Mouse (Mus musculus) urinary bladder, postnatal 14 days (tissue): ENCODE results near the gene Tm9sf3.
A peak's percentile ranks its signal among the peaks of the same experiment; 100 is the strongest.
"Not testable (repeated sequence)": the region's sequence is repeated elsewhere in the genome, so short reads cannot be mapped to it uniquely, and the experiment has no call there.

ENCODE experiments used
- DNase-seq: peaks from one replicate; pipeline ENCODE4 v3.0.0; 2021; ENCODE audit warnings: low spot score

The Tm9sf3 gene

DNA sequence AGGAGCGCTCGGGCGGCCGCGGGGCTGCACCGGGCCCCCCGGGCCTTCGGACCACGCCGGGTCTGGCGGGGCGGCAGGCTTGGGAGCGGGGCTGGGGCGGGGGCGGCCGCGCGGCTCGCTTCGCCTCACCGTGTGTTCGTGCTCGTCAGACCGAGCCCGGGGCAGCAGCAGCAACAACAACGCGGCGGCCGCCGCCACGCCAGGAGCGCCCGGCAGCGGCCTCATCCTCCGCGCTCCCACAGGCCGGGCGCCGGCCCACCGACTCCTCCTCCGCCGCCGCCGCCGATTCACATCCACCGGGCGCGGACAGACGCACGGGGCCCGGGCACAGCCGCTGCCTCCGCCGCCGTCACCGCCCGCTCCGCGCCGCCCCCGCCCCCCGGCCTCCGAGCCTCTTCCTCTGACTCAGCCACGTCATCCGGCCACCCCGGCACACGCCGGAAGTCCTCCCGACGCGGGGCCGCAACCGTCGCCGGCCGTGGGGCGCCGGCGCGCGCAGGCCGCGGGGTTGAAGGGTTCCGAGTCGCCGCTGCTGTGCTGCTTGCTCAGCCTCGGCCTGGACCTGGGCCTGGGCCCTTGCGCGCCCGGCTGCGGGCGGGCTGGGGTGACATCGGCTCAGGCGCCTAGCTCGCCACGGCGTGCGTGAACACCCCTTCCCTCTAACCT is at the start of gene Tm9sf3:
Tm9sf3 (minus strand) TSS at position 368 of the 666 bp plus-strand sequence.
- peak; percentile 88 for DNase-seq

DNA sequence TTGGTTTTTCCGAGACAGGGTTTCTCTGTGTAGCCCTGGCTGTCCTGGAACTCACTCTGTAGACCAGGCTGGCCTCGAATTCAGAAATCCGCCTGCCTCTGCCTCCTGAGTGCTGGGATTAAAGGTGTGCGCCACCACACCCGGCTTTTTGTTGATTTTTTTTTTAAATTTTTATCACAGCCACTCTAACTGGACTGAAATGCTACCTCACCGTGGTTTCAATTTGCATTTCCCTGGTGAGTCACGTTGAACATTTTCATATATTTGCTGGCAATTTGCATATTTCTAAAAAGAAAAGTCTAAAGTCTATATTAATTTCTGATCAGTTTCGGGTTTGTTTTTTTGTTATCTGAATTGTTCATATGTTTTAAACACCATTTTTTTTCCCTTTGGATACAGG is 48.8 kb upstream of the Tm9sf3 start:
- not testable (repeated sequence) for DNase-seq

DNA sequence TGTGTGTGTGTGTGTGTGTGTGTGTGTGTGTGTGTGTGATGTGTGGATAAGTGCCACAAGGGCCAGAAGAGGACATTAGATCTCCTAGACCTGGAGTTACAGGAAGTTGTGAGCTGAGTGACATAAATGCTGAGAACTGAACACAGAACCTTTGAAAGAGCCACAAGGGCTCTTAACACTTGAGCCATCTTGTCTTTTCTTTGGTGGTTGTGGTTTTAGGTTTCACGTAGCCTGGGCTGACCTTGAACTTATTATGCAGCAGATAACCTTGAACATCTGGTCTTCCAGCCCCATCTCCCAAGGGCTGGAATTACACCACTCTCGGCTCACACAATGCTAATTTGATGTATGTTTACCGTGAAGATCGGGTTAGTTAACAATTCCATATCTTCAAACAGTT is 48.2 kb upstream of the Tm9sf3 start:
- no peak for DNase-seq

DNA sequence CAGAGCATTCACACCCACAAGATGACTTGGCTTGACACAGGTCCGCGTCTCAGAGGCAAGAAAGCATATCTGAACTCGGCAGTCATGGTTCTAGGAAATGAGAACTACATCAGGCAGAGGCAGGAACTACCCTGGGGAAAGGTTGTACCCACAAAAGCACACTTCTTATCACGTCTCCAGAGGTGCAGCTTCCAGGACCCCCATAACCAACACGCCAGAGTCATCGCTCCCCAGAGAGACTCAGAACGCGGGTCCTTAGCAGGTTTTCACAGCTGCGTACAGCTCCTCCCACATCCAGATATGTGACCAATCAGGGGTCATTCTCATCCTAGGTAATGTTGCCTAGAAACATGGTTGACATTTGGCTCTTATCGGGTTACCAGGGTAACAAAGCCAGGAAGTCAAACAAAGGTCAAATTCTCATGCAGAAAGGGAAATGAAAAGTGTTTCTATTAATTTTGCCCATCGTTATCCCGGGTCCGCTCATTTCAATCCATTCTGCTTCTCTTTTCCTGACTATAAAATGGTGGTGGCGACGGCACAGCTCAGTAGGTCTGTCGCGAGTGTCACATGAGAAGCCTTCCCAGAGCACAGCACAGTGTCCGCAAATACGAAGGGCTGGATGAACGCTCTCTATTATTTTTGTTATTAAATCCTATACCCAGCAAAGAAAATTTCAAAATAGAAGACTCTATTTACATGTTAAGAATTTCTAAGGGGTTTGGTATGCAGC is 47.3 kb upstream of the Tm9sf3 start:
- DNase-seq: no peak

DNA sequence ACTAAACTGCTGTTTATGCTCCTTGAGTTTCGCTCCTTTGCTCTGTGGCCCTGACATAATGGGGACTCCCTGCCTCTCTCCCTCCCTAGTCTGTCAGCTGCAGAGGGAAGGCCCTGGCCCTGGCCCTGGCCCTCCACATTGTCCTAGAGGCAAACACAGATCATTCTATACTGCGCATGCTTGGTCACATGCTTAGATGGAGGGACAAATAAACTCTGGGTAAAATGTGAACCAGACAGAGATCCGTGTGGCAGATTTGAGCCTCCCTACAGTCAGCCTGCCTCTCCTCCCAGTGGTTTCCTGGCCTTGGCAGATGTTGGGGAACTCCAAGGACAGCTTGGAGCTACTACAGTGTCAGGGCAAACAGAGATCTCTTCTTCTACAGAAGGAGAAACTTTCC is 40.1 kb upstream of the Tm9sf3 start:
- DNase-seq: no peak

DNA sequence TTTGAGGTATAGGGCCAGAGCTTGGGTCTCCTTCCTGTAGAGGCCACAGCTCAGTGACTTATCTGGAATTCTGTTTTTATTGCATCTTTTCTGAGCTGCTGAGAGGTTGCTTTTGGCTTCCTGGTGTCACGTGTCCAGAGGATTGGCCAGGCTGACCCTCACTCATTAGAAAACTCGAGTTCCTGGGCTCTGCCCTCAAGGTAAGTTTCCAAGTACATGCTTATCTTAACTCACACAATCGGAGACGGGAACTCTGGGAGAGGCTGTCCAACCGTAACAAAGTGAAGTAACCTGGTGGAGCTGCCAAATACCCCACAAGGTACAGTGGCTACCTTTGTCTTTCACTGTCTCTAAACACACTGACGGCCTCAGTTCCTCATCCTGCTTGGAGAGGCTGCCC is 39.6 kb upstream of the Tm9sf3 start:
- no peak for DNase-seq

DNA sequence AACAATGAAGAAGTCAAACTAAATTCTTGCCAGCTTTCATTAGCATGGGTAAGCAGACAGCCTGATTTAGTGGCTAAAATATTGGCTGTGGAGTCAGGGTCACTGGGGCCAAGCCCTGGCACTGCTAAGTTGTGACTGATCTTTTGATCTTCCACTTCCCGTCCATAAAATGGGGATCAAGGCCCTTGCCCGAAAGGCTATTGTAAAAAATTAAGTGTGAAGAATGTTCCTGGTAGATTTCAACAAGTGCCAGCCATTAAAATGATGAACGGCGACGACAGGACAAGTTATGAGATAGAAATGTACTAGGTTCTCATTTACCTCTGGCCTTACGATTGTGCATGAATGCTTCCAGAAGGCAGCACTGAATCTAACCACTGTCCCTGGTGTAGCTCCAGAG is 38.1 kb upstream of the Tm9sf3 start:
- no peak for DNase-seq

DNA sequence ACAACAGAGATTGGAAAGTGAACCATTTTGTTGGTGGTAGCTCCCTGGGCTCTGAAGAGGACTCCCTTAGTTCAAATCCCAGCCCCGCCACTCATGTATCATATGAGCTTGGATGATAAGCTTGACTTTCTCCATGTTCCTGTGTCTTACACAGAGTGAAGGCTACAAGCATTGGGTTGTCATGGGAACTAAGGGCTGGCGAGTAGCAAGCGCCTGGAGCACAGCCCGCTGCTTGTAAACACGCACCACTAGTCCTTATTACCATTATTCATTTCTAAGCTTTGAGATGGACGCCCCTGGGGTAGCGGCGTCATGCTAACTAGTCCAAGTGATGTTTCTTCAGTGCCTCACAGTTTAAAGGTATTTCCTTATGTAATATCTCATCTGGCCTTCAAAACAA is 35.6 kb upstream of the Tm9sf3 start:
- no peak for DNase-seq

DNA sequence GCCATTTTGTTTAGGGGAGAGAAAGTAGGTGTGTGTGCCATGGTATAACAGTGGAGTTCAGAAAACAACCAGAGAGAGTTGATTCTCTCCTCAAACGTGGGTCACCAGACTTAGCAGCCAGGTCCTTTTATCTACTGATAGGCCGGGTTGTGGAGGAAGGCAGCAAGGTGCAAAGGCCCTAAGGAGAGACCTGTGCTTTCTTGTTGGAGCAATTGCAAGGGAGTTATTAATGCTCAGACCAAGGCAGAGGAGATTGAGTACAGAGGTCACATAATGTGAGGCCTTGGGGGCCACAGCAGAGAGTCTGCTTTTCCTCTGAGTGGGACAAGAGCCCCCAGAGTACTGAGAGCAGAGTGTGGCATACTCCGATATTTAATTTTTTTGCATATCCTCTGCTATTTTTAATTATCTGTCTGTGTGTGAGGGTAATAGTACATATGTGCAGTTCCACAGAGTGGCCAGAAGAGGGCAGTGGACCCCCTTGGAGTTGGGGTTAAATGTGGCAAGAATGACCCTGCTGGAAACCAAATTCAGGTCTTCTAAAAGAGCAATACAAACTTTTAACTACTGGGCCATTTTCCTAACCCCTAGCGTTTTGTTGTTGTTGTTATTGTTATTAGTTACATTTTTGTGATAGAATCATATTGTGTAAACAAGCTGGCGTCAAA is 27.3 kb upstream of the Tm9sf3 start:
- DNase-seq: no peak

DNA sequence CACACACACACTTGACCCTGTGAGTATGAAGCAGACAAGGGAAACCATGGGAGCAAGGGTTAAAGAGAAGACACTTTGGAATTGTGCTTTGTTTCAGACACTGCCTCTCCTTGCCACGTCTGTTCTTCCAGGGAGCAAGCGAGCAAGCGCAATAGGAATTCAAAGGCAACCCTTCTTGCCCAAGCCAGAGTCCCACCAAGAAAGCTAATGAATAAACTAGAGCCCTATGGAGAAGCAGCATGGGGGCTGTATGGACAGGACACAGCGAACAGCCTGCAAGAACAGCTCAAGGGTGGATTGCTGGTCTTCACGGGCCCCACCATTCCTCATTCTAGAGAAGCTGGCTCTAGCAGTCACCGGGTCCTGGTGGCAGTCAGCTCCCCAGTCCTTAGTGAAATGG is 24.8 kb upstream of the Tm9sf3 start:
- no peak for DNase-seq

DNA sequence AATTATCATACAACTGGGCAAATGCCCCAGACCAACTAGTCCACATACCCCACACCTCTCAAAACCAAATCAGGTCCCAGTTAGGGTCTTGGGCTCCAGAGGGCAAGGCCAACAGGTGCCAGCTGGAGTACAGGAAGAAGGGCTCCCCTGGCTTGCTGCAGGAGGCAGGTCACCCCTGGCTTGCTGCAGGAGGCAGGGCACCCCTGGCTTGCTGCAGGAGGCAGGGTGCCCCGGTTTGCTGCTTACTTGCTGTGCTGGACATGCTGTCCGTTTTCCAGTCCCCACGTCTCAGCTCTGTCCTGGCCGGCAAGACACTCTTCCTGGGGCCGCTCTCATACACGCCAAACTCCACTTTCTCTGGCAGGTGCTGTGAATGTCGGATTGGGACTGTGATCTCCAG is 23.4 kb upstream of the Tm9sf3 start:
- no peak for DNase-seq

DNA sequence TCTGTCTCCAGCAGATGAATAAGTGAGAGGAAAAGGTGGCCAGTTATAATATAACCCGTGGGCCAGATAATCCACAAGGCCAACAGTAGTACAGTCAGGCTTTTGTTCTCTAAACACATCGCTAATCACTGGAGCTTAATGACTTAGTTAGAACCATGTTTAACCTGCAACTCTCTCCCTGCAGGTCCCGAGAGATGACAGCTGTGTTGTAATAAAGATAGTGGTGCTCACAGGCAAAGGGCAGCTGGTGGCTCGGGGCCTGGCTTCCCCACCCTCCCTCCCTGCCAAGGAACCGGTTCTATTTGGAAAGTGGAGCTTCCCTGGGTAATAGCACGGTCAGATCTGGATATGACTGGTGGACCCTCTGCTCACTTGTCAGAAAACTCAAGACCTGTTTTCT is 20.7 kb upstream of the Tm9sf3 start:
- DNase-seq: no peak

DNA sequence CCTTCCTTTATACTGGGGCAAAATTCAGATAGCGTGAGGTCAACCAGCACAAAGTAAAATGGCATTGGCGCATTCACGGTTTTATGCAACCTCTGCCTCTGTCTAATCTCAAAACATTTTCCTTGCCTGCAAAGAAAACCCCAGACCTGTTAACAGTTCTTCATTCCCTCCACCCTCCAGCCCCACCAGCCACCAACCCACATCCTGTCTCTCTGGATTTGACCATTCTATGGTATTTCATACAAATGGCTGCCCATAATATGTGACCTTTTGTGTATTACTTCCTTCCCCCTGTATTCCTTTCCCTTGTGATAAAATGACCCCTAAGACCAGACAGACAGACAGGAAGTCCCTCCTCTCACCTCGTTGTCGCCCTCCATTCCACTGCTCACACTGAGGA is 18.9 kb upstream of the Tm9sf3 start:
- no peak for DNase-seq

DNA sequence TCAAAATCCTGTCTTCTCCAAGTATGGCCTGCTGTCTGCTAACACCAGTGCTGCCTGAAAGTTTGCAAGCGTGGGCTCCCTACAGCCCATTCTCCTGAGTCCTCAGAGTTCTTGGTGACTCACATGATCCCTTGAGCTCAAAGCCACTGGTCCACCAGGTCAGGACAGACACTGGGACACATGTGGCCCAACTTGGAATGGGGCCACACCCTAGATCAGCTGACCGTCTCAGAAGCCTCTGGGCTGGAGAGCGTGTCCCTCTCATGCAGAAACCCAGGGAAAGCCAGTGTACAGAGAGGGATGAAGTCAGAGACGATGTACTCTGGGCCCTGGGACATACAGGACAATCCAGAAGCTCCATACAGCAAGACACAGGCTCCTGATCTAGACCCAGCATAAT is 18.4 kb upstream of the Tm9sf3 start:
- no peak for DNase-seq

DNA sequence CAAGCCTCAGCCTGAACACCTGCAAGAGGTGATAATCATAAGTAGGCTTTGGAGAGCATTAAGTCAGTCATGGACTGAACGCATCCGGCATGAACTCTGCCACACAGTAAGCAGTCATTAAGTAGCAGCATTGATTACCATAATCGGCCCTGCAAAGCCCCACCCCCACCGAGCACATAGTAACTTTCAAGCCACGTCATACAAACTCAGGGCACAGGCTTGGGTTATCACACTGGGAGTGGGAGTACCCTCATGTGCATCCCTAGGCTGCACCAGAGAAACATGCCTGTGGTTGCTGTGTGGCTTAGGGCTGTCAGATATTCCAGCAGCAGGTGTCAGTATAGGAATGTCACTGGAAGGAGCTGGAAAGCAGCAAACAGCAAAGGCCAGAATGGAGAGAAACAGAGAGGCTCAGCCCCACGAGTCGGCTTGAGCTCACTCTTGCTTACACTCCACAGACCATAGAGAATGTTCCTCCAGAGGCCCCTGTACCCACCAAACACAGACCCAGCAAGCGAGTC is 16.0 kb upstream of the Tm9sf3 start:
- no peak for DNase-seq

DNA sequence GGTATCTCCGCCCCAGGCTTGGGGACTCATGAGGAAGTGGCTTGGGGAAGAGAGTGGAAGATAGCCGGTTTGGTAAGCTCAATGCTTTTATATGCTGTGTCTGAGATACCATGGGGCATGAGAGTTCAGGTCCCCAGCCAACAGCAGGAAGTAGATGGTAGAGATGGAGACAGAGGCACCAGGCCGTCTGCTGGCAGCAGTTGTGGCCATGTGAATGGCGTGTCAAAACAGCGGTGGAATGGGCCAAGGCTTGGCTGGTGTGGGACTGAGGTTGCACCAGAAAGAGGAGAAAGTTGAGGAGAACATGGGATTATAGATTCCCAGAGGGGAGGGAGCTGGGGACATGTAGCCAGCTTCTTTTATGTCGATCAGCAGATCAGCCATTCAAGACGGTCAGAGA is 14.8 kb upstream of the Tm9sf3 start:
- DNase-seq: no peak

DNA sequence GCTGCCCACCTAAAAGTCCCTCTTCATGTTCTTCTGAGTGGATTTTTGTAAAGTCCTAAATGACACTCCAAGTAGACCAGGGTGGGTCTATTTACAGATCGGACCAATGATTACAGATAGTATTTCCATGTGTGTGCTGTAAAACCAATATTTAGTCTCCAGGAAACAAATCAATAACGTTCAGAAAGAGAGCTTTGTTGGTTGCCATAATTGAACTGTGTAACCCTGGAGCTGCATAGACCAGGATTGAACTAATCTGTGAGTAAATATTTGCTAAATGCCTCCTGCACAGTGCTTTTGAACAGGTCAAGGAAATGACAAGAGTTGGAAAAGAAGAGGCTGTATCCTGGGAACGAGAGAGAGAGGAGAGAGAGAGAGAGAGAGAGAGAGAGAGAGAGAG is 11.8 kb upstream of the Tm9sf3 start:
- no peak for DNase-seq

DNA sequence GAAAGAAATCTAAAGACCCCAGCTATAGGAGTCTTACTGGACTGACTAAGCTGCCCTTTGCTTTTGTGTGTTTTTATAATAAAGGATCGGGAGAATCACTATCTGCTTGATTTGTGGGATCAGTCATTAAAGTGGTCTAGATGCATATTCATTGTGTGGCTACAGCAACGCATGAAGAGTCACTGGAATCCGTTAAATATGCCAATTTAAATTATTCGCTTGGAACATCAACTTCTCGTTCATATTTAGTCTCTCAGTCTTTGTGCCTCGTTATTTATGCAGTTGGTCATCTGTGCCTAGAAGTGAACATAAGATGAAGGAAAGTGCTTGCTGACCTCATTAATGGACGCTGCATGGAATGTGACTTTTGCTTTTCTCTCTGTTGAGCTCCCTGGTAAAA is 7.1 kb upstream of the Tm9sf3 start:
- DNase-seq: no peak

DNA sequence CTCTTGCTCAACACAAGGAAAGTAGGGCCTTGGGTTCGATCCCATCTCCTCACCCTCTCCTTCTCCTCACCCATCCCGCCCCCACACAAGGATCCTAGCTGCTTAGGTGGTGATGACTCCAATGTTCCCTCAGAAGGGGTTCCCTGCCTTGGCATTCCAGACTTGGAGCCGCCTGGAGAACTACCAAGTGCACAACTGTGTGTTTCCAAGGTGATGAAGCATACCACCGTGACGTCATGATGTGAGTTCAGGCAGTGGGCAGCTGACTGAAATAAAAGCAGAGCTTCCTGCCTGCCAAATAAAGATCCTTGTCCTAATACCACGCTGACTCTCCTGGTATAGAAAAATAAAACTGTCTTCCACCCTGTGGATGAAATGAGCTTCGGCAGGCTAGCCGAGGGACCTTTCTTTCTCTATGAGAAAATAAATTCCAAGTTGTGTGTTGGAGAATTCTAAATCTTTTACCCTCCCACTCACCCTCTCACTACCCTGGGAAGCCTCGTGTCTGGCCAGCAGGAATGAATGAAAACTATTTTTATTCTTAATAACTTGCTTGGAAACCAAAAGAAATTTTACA is 6.4 kb upstream of the Tm9sf3 start:
- peak; percentile 28 for DNase-seq

DNA sequence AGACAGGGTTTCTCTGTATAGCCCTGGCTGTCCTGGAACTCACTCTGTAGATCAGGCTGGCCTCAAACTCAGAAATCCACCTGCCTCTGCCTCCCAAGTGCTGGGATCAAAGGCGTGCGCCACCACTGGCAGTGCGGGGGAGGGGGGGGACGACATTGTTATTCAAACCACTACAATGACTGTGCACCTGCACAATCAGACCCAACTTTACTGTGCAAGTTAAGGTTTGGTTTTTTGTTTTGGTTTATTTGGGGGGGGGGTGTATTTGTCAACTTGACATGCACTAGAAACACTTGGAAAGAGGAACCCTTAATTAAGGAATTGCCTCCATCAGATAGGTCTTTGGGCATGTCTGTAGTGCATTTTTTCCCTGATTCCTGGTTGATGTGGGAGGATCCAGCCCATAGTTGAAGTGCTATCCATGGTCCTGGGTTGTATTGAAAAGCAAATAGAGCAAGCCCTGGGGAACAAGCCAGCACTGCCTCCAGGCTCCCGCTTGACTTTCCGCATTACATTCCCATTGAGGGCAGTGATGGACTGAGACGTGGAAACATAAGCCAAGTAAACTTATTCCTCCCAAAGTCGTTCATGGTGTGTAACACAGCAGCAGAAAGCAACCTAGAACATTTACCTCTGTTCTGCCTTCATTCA is 2.6 kb upstream of the Tm9sf3 start:
- no peak for DNase-seq

DNA sequence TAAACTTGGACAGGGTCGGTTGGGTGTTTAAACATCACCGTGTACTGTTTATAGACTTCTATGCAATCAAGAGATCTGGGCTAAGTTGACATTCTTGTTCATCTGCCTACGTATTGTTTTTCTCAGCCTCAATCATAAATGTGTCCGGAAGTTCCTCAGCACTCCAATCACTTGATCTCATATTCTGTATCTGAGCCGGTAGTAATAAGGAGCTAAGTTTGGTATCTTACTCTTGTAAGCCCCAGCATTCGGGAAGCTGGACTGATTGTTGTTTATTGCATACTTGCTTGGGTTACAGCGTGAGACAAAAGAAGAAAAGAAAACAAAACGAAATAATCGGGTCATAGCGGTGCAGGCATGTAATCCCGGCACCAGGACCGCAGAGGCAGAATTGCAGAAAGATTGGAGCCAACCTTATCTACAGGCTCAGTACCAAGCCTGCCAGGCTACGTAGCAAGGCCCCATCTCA is 568 bp upstream of the Tm9sf3 start:
- DNase-seq: no peak
